Mouse (Mus musculus) neural tube, embryonic 11.5 days (tissue): ENCODE measurements around the gene Gucd1. TPM values are rescaled to one million over a fixed set of nuclear protein-coding genes. Genes with fewer than 3 reads are reported as not detected.
"Not testable (repeated sequence)": the region's sequence is repeated elsewhere in the genome, so short reads cannot be mapped to it uniquely, and the experiment has no call there.

Source experiments
- ATAC-seq: fragments of 200-750 bp; cut with Nextera tagmentation; 2 replicates; pipeline ENCODE4 v1.8.0; 2017; ENCODE audit warnings: moderate number of reproducible peaks, mild to moderate bottlenecking, moderate TSS enrichment, moderate library complexity; ENCODE audit not compliant: insufficient read depth, low FRiP score, low TSS enrichment
- DNase-seq: peaks from one replicate; pipeline ENCODE4 v3.0.0-alpha.2; 2015; ENCODE audit warnings: low spot score
- H3K27ac ChIP-seq: fragments of 300-500 bp; sonication (generic); 2 replicates; pipeline ENCODE4 v1.5.1; 2014; ENCODE audit warnings: low read depth, mild to moderate bottlenecking, low read length
- H3K27me3 ChIP-seq: fragments of 300-500 bp; sonication (generic); 2 replicates; pipeline ENCODE4 v1.6.1; 2014; ENCODE audit warnings: mild to moderate bottlenecking, low read length, mixed read lengths; ENCODE audit not compliant: control insufficient read depth, insufficient read depth
- H3K36me3 ChIP-seq: fragments of 300-500 bp; sonication (generic); 2 replicates; pipeline ENCODE4 v1.6.1; 2014; ENCODE audit warnings: mild to moderate bottlenecking, low read length, moderate library complexity, mixed read lengths; ENCODE audit not compliant: control insufficient read depth, insufficient read depth
- H3K4me1 ChIP-seq: fragments of 300-500 bp; sonication (generic); 2 replicates; pipeline ENCODE4 v1.6.1; 2014; ENCODE audit warnings: low read length, mixed read lengths; ENCODE audit not compliant: control insufficient read depth, insufficient read depth
- H3K4me2 ChIP-seq: fragments of 300-500 bp; sonication (generic); 2 replicates; pipeline ENCODE4 v1.6.1; 2014; ENCODE audit warnings: low read depth, mild to moderate bottlenecking, moderate library complexity
- H3K4me3 ChIP-seq: fragments of 300-500 bp; sonication (generic); 2 replicates; pipeline ENCODE4 v1.5.1; 2014; ENCODE audit warnings: low read depth, low read length
- H3K9ac ChIP-seq: fragments of 300-500 bp; sonication (generic); 2 replicates; pipeline ENCODE4 v1.6.1; 2014; ENCODE audit warnings: mild to moderate bottlenecking, low read length
- H3K9me3 ChIP-seq: fragments of 300-500 bp; sonication (generic); 2 replicates; pipeline ENCODE4 v1.6.1; 2016; ENCODE audit warnings: low read length; ENCODE audit not compliant: control insufficient read depth
- WGBS: fragments of 180-500 bp; shearing (Covaris S2); extraction: QIAGEN DNeasy Blood & Tissue Kit; methylation state at CpG from one replicate; pipeline ENCODE4 v1.1.7; 2014; 5-methylcytosine and 5-hydroxymethylcytosine counted together
- polyA plus RNA-seq: library from polyadenylated mRNA; unstranded; fragments of >200 nt; fragmentation: Nextera tagmentation; extraction: Ambion mirVana; gene quantifications from 2 replicates; pipeline ENCODE4 v1.2.1, GENCODE M21; 2014

The Gucd1 gene
- polyA plus RNA-seq, 1 experiment from 2014 or later, result 33.2 TPM

GRCm38 (mm10) chr10:75458329-75458728, 59.4 kb downstream of the Gucd1 start:
- ATAC-seq, result no peak
- H3K9ac ChIP-seq, result no peak overlapping the region
- no peak overlapping the region for H3K4me3 ChIP-seq
- H3K36me3 ChIP-seq, result no peaks in the 10 kb centered on the region
- H3K27ac ChIP-seq, result no peak overlapping the region
- H3K27me3 ChIP-seq, result no peaks in the 10 kb centered on the region
- H3K9me3 ChIP-seq, result no peaks in the 10 kb centered on the region
- WGBS, result 89% methylated on average over 4 of the region's 4 CpGs
- H3K4me2 ChIP-seq, result no peak overlapping the region
- DNase-seq, result no peak
- H3K4me1 ChIP-seq, result no peaks in the 10 kb centered on the region

DNA sequence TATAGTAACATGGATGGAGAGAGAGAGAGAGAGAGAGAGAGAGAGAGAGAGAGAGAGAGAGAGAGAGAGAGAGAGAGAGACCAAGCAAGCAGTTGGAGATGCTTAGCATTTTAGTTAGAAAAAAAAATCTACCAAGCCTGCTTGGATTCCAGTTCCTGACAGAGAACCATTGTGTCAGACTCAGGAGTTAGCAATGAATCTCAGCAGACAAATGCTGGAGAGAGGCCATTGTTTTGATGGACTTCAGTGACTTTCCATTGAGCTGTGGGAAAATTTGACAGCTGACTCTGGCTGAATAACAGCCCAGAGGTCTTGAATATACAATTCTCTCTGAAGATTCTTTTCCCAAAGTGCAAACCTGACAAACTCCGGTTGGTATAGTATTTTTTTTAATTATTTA, 59.9 kb downstream of the Gucd1 start:
- 81% methylated on average over 1 of the region's 1 CpGs for WGBS
- H3K36me3 ChIP-seq, result no peaks in the 10 kb centered on the region

GRCm38 (mm10) chr10:75456061-75456831, 61.5 kb downstream of the Gucd1 start:
- H3K27ac ChIP-seq, H3K9ac ChIP-seq, ATAC-seq, H3K4me2 ChIP-seq, H3K4me3 ChIP-seq, H3K36me3 ChIP-seq, H3K4me1 ChIP-seq, H3K9me3 ChIP-seq, DNase-seq, H3K27me3 ChIP-seq: not testable (repeated sequence)
- 88% methylated on average over 11 of the region's 18 CpGs for WGBS

More for the DNA sequence above, 59.9 kb downstream of the Gucd1 start:
- Histone ChIP-seq H3K4me2 (no peak overlapping the region), H3K4me1 (no peaks in the 10 kb centered on the region), H3K4me3 (no peak overlapping the region), H3K9me3 (no peaks in the 10 kb centered on the region), H3K27ac (no peak overlapping the region), H3K27me3 (no peaks in the 10 kb centered on the region), H3K9ac (no peak overlapping the region)
- DNase-seq (no peak), ATAC-seq (no peak)

GRCm38 (mm10) chr10:75451036-75451786, 66.6 kb downstream of the Gucd1 start:
- peak; percentile 79 for DNase-seq
- H3K27me3 ChIP-seq, result no peaks in the 10 kb centered on the region
- no peak overlapping the region for H3K27ac ChIP-seq
- H3K4me1 ChIP-seq, result no peaks in the 10 kb centered on the region
- no peak overlapping the region for H3K9ac ChIP-seq
- WGBS, result 59% methylated on average over 10 of the region's 10 CpGs
- H3K4me2 ChIP-seq, result no peak overlapping the region
- peak; percentile 61 for ATAC-seq
- no peaks in the 10 kb centered on the region for H3K36me3 ChIP-seq
- H3K4me3 ChIP-seq, result no peak overlapping the region
- no peaks in the 10 kb centered on the region for H3K9me3 ChIP-seq

DNA sequence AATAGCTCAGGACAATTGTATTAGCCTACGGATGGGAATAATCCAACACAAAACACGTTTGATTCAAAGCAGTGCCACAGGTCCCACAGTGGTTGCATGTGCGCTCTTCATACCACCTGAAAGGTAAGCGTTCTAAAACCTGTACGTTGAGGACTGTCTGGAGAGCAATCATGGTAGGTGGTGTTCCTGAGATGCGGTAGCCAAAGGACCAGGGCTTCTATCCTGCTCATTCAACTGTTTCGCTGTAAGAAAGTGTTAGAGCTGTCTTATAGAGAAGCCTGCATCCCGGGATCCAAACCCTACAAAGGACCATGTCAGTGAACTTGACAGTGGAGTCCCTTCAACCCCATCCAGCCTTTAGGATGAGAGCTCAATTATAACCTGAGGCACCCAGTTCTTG, 67.4 kb downstream of the Gucd1 start:
- Histone ChIP-seq H3K4me1 (no peaks in the 10 kb centered on the region), H3K9ac (no peak overlapping the region), H3K36me3 (no peaks in the 10 kb centered on the region), H3K4me3 (no peak overlapping the region), H3K27me3 (no peaks in the 10 kb centered on the region), H3K9me3 (no peaks in the 10 kb centered on the region), H3K27ac (no peak overlapping the region), H3K4me2 (no peak overlapping the region)
- WGBS, result 88% methylated on average over 8 of the region's 8 CpGs
- DNase-seq (no peak), ATAC-seq (no peak)

GRCm38 (mm10) chr10:75448806-75449420, 68.9 kb downstream of the Gucd1 start:
- Histone ChIP-seq H3K4me3 (no peak overlapping the region), H3K27me3 (no peaks in the 10 kb centered on the region), H3K9ac (no peak overlapping the region), H3K9me3 (no peaks in the 10 kb centered on the region), H3K27ac (no peak overlapping the region), H3K36me3 (no peaks in the 10 kb centered on the region), H3K4me1 (no peaks in the 10 kb centered on the region), H3K4me2 (no peak overlapping the region)
- ATAC-seq (no peak), DNase-seq (no peak)
- 76% methylated on average over 6 of the region's 6 CpGs for WGBS

DNA sequence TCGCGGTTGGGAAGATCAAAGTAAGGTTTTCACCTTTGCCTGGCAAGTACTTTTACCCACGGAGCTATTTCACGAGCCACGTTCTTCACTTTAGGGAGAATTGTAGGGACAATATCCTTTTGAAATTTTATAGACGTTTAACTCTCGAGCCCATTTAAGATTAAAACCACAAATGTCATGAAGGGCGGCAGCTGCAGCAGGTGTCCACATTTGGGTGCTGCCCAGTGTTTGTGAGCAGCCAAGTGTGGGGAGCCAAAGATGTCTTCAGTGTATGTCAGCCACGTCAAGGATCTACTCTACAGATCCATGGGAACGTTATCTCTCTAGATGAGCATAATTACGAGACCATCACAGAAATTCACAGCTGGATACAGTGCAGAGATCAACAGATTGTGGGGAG, 70.3 kb downstream of the Gucd1 start:
- Histone ChIP-seq H3K4me3 (no peak overlapping the region), H3K9ac (no peak overlapping the region), H3K4me1 (no peaks in the 10 kb centered on the region), H3K36me3 (no peaks in the 10 kb centered on the region), H3K9me3 (no peaks in the 10 kb centered on the region), H3K27ac (no peak overlapping the region), H3K4me2 (no peak overlapping the region), H3K27me3 (no peaks in the 10 kb centered on the region)
- WGBS, result 86% methylated on average over 11 of the region's 11 CpGs
- no peak for ATAC-seq
- no peak for DNase-seq

DNA sequence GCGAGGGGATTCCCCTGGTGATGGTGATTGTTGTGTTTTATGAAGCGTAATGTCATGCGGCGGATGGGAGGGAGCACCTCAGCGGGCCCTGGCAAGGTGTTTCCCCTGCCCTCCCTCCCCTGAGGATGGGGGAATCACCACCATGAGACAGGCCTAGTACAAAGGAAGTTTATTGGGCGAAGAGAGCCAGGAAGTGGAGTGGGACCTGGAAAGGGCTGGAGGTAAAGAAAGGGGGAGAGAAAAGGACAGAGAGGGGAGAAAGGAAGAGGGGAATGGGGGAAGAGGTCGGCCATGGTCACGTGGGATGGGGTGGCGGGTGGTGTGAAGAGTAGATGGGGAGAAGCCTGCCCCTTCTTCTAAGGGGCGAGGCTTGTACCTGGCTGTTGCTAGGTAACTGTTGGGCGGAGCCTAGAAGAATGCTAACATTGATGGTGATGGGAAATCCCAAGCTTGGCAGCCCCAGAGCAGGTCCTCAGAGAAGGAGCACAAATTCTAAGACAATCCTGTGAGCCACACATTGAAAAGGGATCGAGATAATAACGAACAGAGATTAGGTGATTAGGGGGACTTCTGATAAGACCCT, 71.2 kb downstream of the Gucd1 start:
- DNase-seq (no peak), ATAC-seq (no peak)

More for the DNA sequence above, 71.2 kb downstream of the Gucd1 start:
- Histone ChIP-seq H3K9ac (no peak overlapping the region), H3K4me3 (no peak overlapping the region), H3K4me2 (no peak overlapping the region), H3K36me3 (no peaks in the 10 kb centered on the region), H3K27ac (no peak overlapping the region), H3K27me3 (no peaks in the 10 kb centered on the region), H3K4me1 (no peaks in the 10 kb centered on the region), H3K9me3 (no peaks in the 10 kb centered on the region)
- WGBS, result 72% methylated on average over 13 of the region's 13 CpGs
